Mouse (Mus musculus) ES-Bruce4 (cell line): Measurements from ENCODE around the gene Cul9. TPM values are rescaled to one million over a fixed set of nuclear protein-coding genes. Genes with fewer than 3 reads are reported as not detected.
A peak's percentile ranks its signal among the peaks of the same experiment; 100 is the strongest.

ENCODE experiments used
- H3K27ac ChIP-seq: 2 replicates; pipeline ENCODE4 v1.5.1; 2012; ENCODE audit warnings: low read length, inconsistent platforms; ENCODE audit not compliant: insufficient read depth
- H3K27me3 ChIP-seq: 2 replicates; pipeline ENCODE4 v1.6.1; 2012; ENCODE audit warnings: mild to moderate bottlenecking, low read length, inconsistent platforms; ENCODE audit not compliant: control insufficient read depth, poor library complexity, insufficient read depth, severe bottlenecking
- H3K36me3 ChIP-seq: 2 replicates; pipeline ENCODE4 v1.6.1; 2012; ENCODE audit warnings: inconsistent platforms, mild to moderate bottlenecking, low read length, moderate library complexity; ENCODE audit not compliant: control insufficient read depth, poor library complexity, insufficient read depth, severe bottlenecking
- H3K4me1 ChIP-seq: one replicate; pipeline ENCODE4 v1.8.1; 2011; ENCODE audit warnings: low read length; ENCODE audit not compliant: control insufficient read depth, insufficient read depth
- H3K4me3 ChIP-seq: 2 replicates; pipeline ENCODE4 v1.5.1; 2011; ENCODE audit warnings: low read depth, mild to moderate bottlenecking, low read length
- H3K9ac ChIP-seq: 2 replicates; pipeline ENCODE4 v1.6.1; 2012; ENCODE audit warnings: low read depth, mild to moderate bottlenecking, inconsistent platforms; ENCODE audit not compliant: poor library complexity, severe bottlenecking
- H3K9me3 ChIP-seq: replicated peaks from 2 replicates; pipeline ENCODE4 v1.6.1; 2012; ENCODE audit warnings: mild to moderate bottlenecking, low read length, inconsistent platforms; ENCODE audit not compliant: control insufficient read depth, poor library complexity, insufficient read depth, severe bottlenecking
- CTCF ChIP-seq: IDR thresholded peaks from one replicate; pipeline ENCODE4 v1.8.1; 2011; ENCODE audit warnings: low read depth, low read length
- EP300 ChIP-seq: IDR thresholded peaks from 2 replicates; pipeline ENCODE4 v1.6.1; 2011; ENCODE audit warnings: low read depth, low read length; ENCODE audit not compliant: insufficient read depth
- POLR2A ChIP-seq: IDR thresholded peaks from one replicate; pipeline ENCODE4 v1.8.1; 2011; ENCODE audit warnings: low read length; ENCODE audit not compliant: insufficient read depth
- polyA plus RNA-seq: library from polyadenylated mRNA; stranded (reverse); fragments of >200 nt; gene quantifications from 2 replicates; pipeline ENCODE4 v1.2.4, GENCODE M21; 2011; ENCODE audit warnings: low read depth; ENCODE audit not compliant: missing spikeins, insufficient read depth, insufficient read length

The Cul9 gene
- polyA plus RNA-seq, 1 experiment, result 4.4 TPM

- no peaks in the 10 kb centered on the region for H3K27me3 ChIP-seq
- H3K9ac ChIP-seq, result no peak overlapping the region
- H3K27ac ChIP-seq, result no peak overlapping the region
- H3K4me3 ChIP-seq, result no peak overlapping the region
- H3K36me3 ChIP-seq, result no peaks in the 10 kb centered on the region
- TF ChIP-seq CTCF, result no peak
- no peak for TF ChIP-seq EP300
- TF ChIP-seq POLR2A, result no peak
- no peaks in the 10 kb centered on the region for H3K4me1 ChIP-seq
- no peaks in the 10 kb centered on the region for H3K9me3 ChIP-seq
Observed at GRCm38 (mm10) chr17:46525065-46525464, 21.1 kb downstream of the Cul9 start.

- peak; percentile 58 for TF ChIP-seq CTCF
- no peak for TF ChIP-seq POLR2A
- H3K27me3 ChIP-seq, result no peaks in the 10 kb centered on the region
- no peak overlapping the region for H3K9ac ChIP-seq
- no peak overlapping the region for H3K4me3 ChIP-seq
- H3K4me1 ChIP-seq, result no peaks in the 10 kb centered on the region
- no peak overlapping the region for H3K27ac ChIP-seq
- H3K9me3 ChIP-seq, result no peaks in the 10 kb centered on the region
- H3K36me3 ChIP-seq, result no peaks in the 10 kb centered on the region
Observed at GRCm38 (mm10) chr17:46521963-46522668, 24.1 kb downstream of the Cul9 start.

- H3K36me3 ChIP-seq, result no peaks in the 10 kb centered on the region
- no peak overlapping the region for H3K27ac ChIP-seq
- no peaks in the 10 kb centered on the region for H3K4me1 ChIP-seq
Observed at GRCm38 (mm10) chr17:46521174-46521573, 25.0 kb downstream of the Cul9 start.

GRCm38 (mm10) chr17:46520385-46520979 is 25.7 kb downstream of the Cul9 start:
- Histone ChIP-seq H3K36me3 (no peaks in the 10 kb centered on the region), H3K27ac (no peak overlapping the region)

More at GRCm38 (mm10) chr17:46521174-46521573, 25.0 kb downstream of the Cul9 start:
- Histone ChIP-seq H3K4me3 (peak overlapping the region; percentile 57), H3K9me3 (no peaks in the 10 kb centered on the region), H3K9ac (peak overlapping the region; percentile 30), H3K27me3 (no peaks in the 10 kb centered on the region)
- TF ChIP-seq CTCF (no peak), POLR2A (no peak), EP300 (no peak)

GRCm38 (mm10) chr17:46519971-46520370 is 26.2 kb downstream of the Cul9 start:
- Histone ChIP-seq H3K4me1 (no peaks in the 10 kb centered on the region), H3K36me3 (no peaks in the 10 kb centered on the region), H3K27me3 (no peaks in the 10 kb centered on the region), H3K9ac (peak overlapping the region; percentile 30), H3K9me3 (no peaks in the 10 kb centered on the region), H3K4me3 (peak overlapping the region; percentile 57), H3K27ac (no peak overlapping the region)
- TF ChIP-seq CTCF (no peak), POLR2A (no peak), EP300 (no peak)

More at GRCm38 (mm10) chr17:46520385-46520979, 25.7 kb downstream of the Cul9 start:
- Histone ChIP-seq H3K9ac (peak overlapping the region; percentile 30), H3K27me3 (no peaks in the 10 kb centered on the region), H3K4me3 (peak overlapping the region; percentile 57), H3K4me1 (no peaks in the 10 kb centered on the region), H3K9me3 (no peaks in the 10 kb centered on the region)
- no peak for TF ChIP-seq EP300
- TF ChIP-seq POLR2A, result no peak
- no peak for TF ChIP-seq CTCF

- no peak overlapping the region for H3K27ac ChIP-seq
- no peak for TF ChIP-seq EP300
- no peak for TF ChIP-seq CTCF
- TF ChIP-seq POLR2A, result no peak
Observed at GRCm38 (mm10) chr17:46513329-46513728, 32.9 kb downstream of the Cul9 start.

More at GRCm38 (mm10) chr17:46513329-46513728, 32.9 kb downstream of the Cul9 start:
- Histone ChIP-seq H3K9me3 (no peaks in the 10 kb centered on the region), H3K4me1 (no peaks in the 10 kb centered on the region), H3K36me3 (no peaks in the 10 kb centered on the region), H3K4me3 (no peak overlapping the region), H3K9ac (no peak overlapping the region), H3K27me3 (no peaks in the 10 kb centered on the region)
